Mouse (Mus musculus) CH12.LX (cell line): ENCODE measurements around the gene Ldb2.

Experiments used
- CTCF ChIP-seq, 2 experiments: IDR thresholded peaks in 1 of 2; conservative IDR thresholded peaks in 1 of 2; 2 replicates each; pipeline ENCODE4 v1.5.1; 2011 to 2012; ENCODE audit warnings: low read depth in 2 of 2, low read length in 2 of 2, improper control_type of control experiment in 1 of 2, inconsistent platforms in 1 of 2, mild to moderate bottlenecking in 1 of 2, moderate library complexity in 1 of 2
- E2F4 ChIP-seq: IDR thresholded peaks from 2 replicates; pipeline ENCODE4 v1.6.1; 2011; ENCODE audit warnings: low read depth, low read length, improper control_type of control experiment; ENCODE audit not compliant: insufficient replicate concordance
- EP300 ChIP-seq: IDR thresholded peaks from 2 replicates; pipeline ENCODE4 v1.6.1; 2011; ENCODE audit warnings: low read length, improper control_type of control experiment
- MAX ChIP-seq: IDR thresholded peaks from 2 replicates; pipeline ENCODE4 v1.6.1; 2011; ENCODE audit warnings: low read length, improper control_type of control experiment
- MYC ChIP-seq: IDR thresholded peaks from 2 replicates; pipeline ENCODE4 v1.6.1; 2011; ENCODE audit warnings: low read depth, mild to moderate bottlenecking, improper control_type of control experiment, low read length
- NELFE ChIP-seq: IDR thresholded peaks from 2 replicates; pipeline ENCODE4 v1.6.1; 2011; ENCODE audit warnings: low read depth, low read length, improper control_type of control experiment
- PAX5 ChIP-seq: IDR thresholded peaks from 2 replicates; pipeline ENCODE4 v1.6.1; 2012; ENCODE audit warnings: low read length, inconsistent platforms, mixed read lengths
- POLR2A ChIP-seq: IDR thresholded peaks from 2 replicates; pipeline ENCODE4 v1.6.1; 2011; ENCODE audit warnings: low read depth, mild to moderate bottlenecking, improper control_type of control experiment, low read length
- USF1 ChIP-seq: IDR thresholded peaks from 2 replicates; pipeline ENCODE4 v1.6.1; 2014; ENCODE audit warnings: low read depth, mild to moderate bottlenecking, inconsistent platforms, low read length, improper control_type of control experiment
- ZNF384 ChIP-seq: IDR thresholded peaks from 2 replicates; pipeline ENCODE4 v1.6.1; 2012; ENCODE audit warnings: low read depth, low read length, improper control_type of control experiment, inconsistent platforms

- TF ChIP-seq POLR2A (no peak), CTCF (conservative IDR thresholded peaks at IDR 0.05 in 1 of 2, IDR thresholded peaks at IDR 0.05 in 1 of 2; ENCODE audit: low read depth in 2 of 2, low read length in 2 of 2) (no peak), EP300 (no peak), USF1 (no peak), E2F4 (no peak), PAX5 (no peak), MAX (no peak), ZNF384 (no peak), MYC (no peak), NELFE (no peak)
Measured at GRCm38 (mm10) chr5:44768472-44768871, 31.0 kb downstream of the Ldb2 start.
